Mouse (Mus musculus) adrenal gland, adult (tissue): ENCODE measurements around the gene Dpy30.
"Not testable (repeated sequence)": the region's sequence is repeated elsewhere in the genome, so short reads cannot be mapped to it uniquely, and the experiment has no call there.

Source experiments
- DNase-seq, 2 experiments: peaks; one replicate each; pipeline ENCODE4 v3.0.0; 2022 to 2023; ENCODE audit warnings: low spot score in 1 of 2; ENCODE audit not compliant: inconsistent age in 2 of 2

The Dpy30 gene

GRCm38 (mm10) chr17:74323844-74324243 is at the start of gene Dpy30:
Dpy30 (minus strand) TSS chr17:74323944.
- DNase-seq: no peak

GRCm38 (mm10) chr17:74363592-74363991 is 39.8 kb upstream of the Dpy30 start:
- no peak for DNase-seq

- no peak for DNase-seq
These were observed 17.4 kb upstream of the Dpy30 start for GRCm38 (mm10) chr17:74341151-74341550.

- peak; percentile 88 to 95 for DNase-seq
These were observed 15.4 kb upstream of the Dpy30 start, which contains the start of gene Spast for GRCm38 (mm10) chr17:74338937-74339804. Spast (plus strand) TSS chr17:74338987.

- peak; percentile 97 to 98 for DNase-seq
These were observed 14.6 kb upstream of the Dpy30 start for GRCm38 (mm10) chr17:74338225-74338931.

GRCm38 (mm10) chr17:74331049-74331676 is 7.4 kb upstream of the Dpy30 start:
- peak; percentile 33 to 85 for DNase-seq

GRCm38 (mm10) chr17:74328146-74328545 is 4.4 kb upstream of the Dpy30 start:
- DNase-seq: peak; percentile 54 to 83

GRCm38 (mm10) chr17:74327195-74327594 is 3.5 kb upstream of the Dpy30 start:
- DNase-seq: not testable (repeated sequence)

- no peak for DNase-seq
These were observed 1.2 kb downstream of the Dpy30 start for GRCm38 (mm10) chr17:74322400-74323054.

GRCm38 (mm10) chr17:74318721-74319120 is 5.0 kb downstream of the Dpy30 start:
- no peak for DNase-seq

GRCm38 (mm10) chr17:74316309-74316863 is 7.4 kb downstream of the Dpy30 start:
- peak; percentile 93 to 98 for DNase-seq

- DNase-seq: no peak
These were observed 8.1 kb downstream of the Dpy30 start for GRCm38 (mm10) chr17:74315445-74316308.

GRCm38 (mm10) chr17:74306021-74306420 is 17.7 kb downstream of the Dpy30 start:
- no peak for DNase-seq

GRCm38 (mm10) chr17:74305616-74306015 is 18.1 kb downstream of the Dpy30 start:
- no peak for DNase-seq

GRCm38 (mm10) chr17:74304060-74304459 is 19.7 kb downstream of the Dpy30 start:
- no peak for DNase-seq

- no peak for DNase-seq
These were observed 23.7 kb downstream of the Dpy30 start for GRCm38 (mm10) chr17:74300089-74300488.

- peak in 1 of 2 experiments; percentile 25 for DNase-seq
These were observed 26.8 kb downstream of the Dpy30 start for GRCm38 (mm10) chr17:74296991-74297390.

- peak; percentile 50 to 79 for DNase-seq
These were observed 27.5 kb downstream of the Dpy30 start for GRCm38 (mm10) chr17:74296076-74296823.
